Mouse (Mus musculus) liver (tissue): ENCODE data around the gene Trim52.
"Not testable (repeated sequence)": the region's sequence is repeated elsewhere in the genome, so short reads cannot be mapped to it uniquely, and the experiment has no call there.

Experiments used
- DNase-seq: peaks from one replicate; pipeline ENCODE4 v3.0.0-alpha.2; 2020; ENCODE audit warnings: mixed read lengths

Trim52 gene

GRCm38 (mm10) chr14:106105980-106106379 lies at the start of gene Trim52:
Gene Trim52 (plus strand): TSS chr14:106106198.
- DNase-seq = no peak

GRCm38 (mm10) chr14:106072608-106073007 lies 33.4 kb upstream of the Trim52 start:
- no peak for DNase-seq

- no peak for DNase-seq
Measured at GRCm38 (mm10) chr14:106075181-106076064, 30.6 kb upstream of the Trim52 start.

GRCm38 (mm10) chr14:106088480-106089037 lies 17.4 kb upstream of the Trim52 start:
- no peak for DNase-seq

- DNase-seq = no peak
Measured at GRCm38 (mm10) chr14:106096816-106097215, 9.2 kb upstream of the Trim52 start.

- DNase-seq = no peak
Measured at GRCm38 (mm10) chr14:106100858-106101257, 5.1 kb upstream of the Trim52 start.

GRCm38 (mm10) chr14:106106425-106106824 lies 427 bp downstream of the Trim52 start:
- no peak for DNase-seq

- no peak for DNase-seq
Measured at GRCm38 (mm10) chr14:106119371-106119770, 13.4 kb downstream of the Trim52 start.

- no peak for DNase-seq
Measured at GRCm38 (mm10) chr14:106136272-106136671, 30.3 kb downstream of the Trim52 start.

- DNase-seq = no peak
Measured at GRCm38 (mm10) chr14:106151188-106151587, 45.2 kb downstream of the Trim52 start.

- no peak for DNase-seq
Measured at GRCm38 (mm10) chr14:106154879-106155576, 49.0 kb downstream of the Trim52 start.

- no peak for DNase-seq
Measured at GRCm38 (mm10) chr14:106156533-106156932, 50.5 kb downstream of the Trim52 start.

- DNase-seq = no peak
Measured at GRCm38 (mm10) chr14:106162331-106162730, 56.3 kb downstream of the Trim52 start.

- no peak for DNase-seq
Measured at GRCm38 (mm10) chr14:106163196-106163595, 57.2 kb downstream of the Trim52 start.

- not testable (repeated sequence) for DNase-seq
Measured at GRCm38 (mm10) chr14:106163933-106164332, 57.9 kb downstream of the Trim52 start.

- DNase-seq = no peak
Measured at GRCm38 (mm10) chr14:106176879-106177278, 70.9 kb downstream of the Trim52 start.

GRCm38 (mm10) chr14:106178245-106178644 lies 72.2 kb downstream of the Trim52 start:
- DNase-seq = no peak

GRCm38 (mm10) chr14:106179102-106179727 lies 73.2 kb downstream of the Trim52 start:
- DNase-seq = no peak

- no peak for DNase-seq
Measured at GRCm38 (mm10) chr14:106179728-106180125, 73.7 kb downstream of the Trim52 start.

- no peak for DNase-seq
Measured at GRCm38 (mm10) chr14:106180616-106181015, 74.6 kb downstream of the Trim52 start.

GRCm38 (mm10) chr14:106183985-106184384 lies 78.0 kb downstream of the Trim52 start:
- no peak for DNase-seq
